Mouse (Mus musculus) embryonic facial prominence, embryonic 12.5 days (tissue): ENCODE results near the gene Fbxo42. TPM values are rescaled to one million over a fixed set of nuclear protein-coding genes. Genes with fewer than 3 reads are reported as not detected.

Experiments used
- ATAC-seq: fragments of 200-750 bp; cut with Nextera tagmentation; 2 replicates; pipeline ENCODE4 v1.8.0; 2017; ENCODE audit not compliant: insufficient number of reproducible peaks, insufficient read depth, low FRiP score, low TSS enrichment
- H3K27ac ChIP-seq: fragments of 300-500 bp; sonication (generic); 2 replicates; pipeline ENCODE4 v1.5.1; 2016; ENCODE audit warnings: mild to moderate bottlenecking
- H3K27me3 ChIP-seq: fragments of 300-500 bp; sonication (generic); 2 replicates; pipeline ENCODE4 v1.6.1; 2016; ENCODE audit warnings: mild to moderate bottlenecking, moderate library complexity
- H3K36me3 ChIP-seq: fragments of 300-500 bp; sonication (generic); 2 replicates; pipeline ENCODE4 v1.6.1; 2016; ENCODE audit warnings: mild to moderate bottlenecking
- H3K4me1 ChIP-seq: fragments of 300-500 bp; sonication (generic); 2 replicates; pipeline ENCODE4 v1.6.1; 2016
- H3K4me2 ChIP-seq: fragments of 300-500 bp; sonication (generic); replicated peaks from 2 replicates; pipeline ENCODE4 v1.6.1; 2016; ENCODE audit warnings: mild to moderate bottlenecking, moderate library complexity
- H3K4me3 ChIP-seq: fragments of 300-500 bp; sonication (generic); 2 replicates; pipeline ENCODE4 v1.5.1; 2016; ENCODE audit warnings: mild to moderate bottlenecking
- H3K9ac ChIP-seq: fragments of 300-500 bp; sonication (generic); 2 replicates; pipeline ENCODE4 v1.6.1; 2016; ENCODE audit warnings: mild to moderate bottlenecking, moderate library complexity
- H3K9me3 ChIP-seq: fragments of 300-500 bp; sonication (generic); 2 replicates; pipeline ENCODE4 v1.6.1; 2016; ENCODE audit warnings: mild to moderate bottlenecking, moderate library complexity
- WGBS: fragments of 180-500 bp; shearing (Covaris S2); methylation state at CpG from one replicate; pipeline ENCODE4 v1.1.7; 2016; 5-methylcytosine and 5-hydroxymethylcytosine counted together
- polyA plus RNA-seq: library from polyadenylated mRNA; unstranded; fragments of >200 nt; fragmentation: Nextera tagmentation; extraction: Ambion mirVana; gene quantifications from 2 replicates; pipeline ENCODE4 v1.2.1, GENCODE M21; 2016

Gene Fbxo42
- polyA plus RNA-seq, 1 experiment from 2014 or later, result 31.6 TPM

DNA sequence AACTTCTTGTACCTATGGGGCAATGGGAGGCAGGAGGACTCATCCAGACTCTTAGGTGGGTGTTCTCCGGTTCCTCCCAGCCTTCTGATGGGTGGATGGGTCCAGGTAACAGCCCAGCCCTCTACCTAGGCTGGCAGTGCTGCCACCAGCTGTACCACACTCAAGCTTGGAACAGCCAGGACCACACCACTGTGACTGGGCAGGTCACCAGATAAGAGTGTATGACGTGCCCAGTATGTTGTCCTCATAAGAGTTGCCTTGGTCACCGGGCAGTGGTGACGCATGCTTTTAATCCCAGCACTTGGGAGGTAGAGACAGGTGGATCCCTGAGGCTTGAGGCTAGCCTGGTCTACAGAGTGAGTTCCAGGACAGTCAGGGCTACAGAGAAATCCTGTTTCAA, 85.5 kb downstream of the Fbxo42 start:
- H3K4me2 ChIP-seq, result no peak overlapping the region
- no peaks in the 10 kb centered on the region for H3K9me3 ChIP-seq
- H3K27ac ChIP-seq, result no peak overlapping the region
- no peak overlapping the region for H3K9ac ChIP-seq
- peaks cover 14% of the 10 kb centered on the region for H3K27me3 ChIP-seq
- H3K36me3 ChIP-seq, result no peaks in the 10 kb centered on the region
- no peaks in the 10 kb centered on the region for H3K4me1 ChIP-seq
- WGBS, result 89% methylated on average over 4 of the region's 4 CpGs
- H3K4me3 ChIP-seq, result no peak overlapping the region
- ATAC-seq, result no peak

DNA sequence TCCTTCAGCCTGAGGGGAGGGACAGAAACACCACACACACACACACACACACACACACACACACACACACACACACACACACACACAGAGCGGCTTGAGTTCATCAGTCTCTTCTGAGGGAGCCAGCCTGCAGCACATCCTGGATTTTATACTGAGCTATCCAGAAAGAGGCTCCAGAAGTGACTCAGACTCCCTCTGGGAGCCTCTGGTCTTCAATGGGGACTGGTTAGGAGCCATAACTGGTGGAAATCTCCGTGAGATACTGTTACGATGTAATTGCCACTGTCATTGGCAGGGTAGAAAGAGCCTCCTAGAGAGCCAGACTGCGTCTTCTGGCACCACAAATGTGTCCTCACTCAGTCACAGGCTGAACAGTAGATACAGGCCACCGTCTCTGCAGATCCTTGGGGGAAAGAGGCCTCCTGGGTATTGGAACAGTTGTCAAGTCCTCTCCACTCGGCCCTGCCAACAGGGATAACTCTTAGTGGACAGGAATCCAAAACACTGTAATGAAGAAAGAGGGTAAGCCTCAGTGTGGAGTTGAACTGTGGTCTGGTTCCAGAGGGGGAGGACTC, 87.9 kb downstream of the Fbxo42 start:
- Histone ChIP-seq H3K4me2 (no peak overlapping the region), H3K9ac (no peak overlapping the region), H3K27me3 (peaks cover 32% of the 10 kb centered on the region), H3K4me3 (no peak overlapping the region), H3K27ac (no peak overlapping the region), H3K4me1 (peaks cover 18% of the 10 kb centered on the region), H3K36me3 (no peaks in the 10 kb centered on the region), H3K9me3 (no peaks in the 10 kb centered on the region)
- ATAC-seq, result no peak
- 74% methylated on average over 6 of the region's 6 CpGs for WGBS

DNA sequence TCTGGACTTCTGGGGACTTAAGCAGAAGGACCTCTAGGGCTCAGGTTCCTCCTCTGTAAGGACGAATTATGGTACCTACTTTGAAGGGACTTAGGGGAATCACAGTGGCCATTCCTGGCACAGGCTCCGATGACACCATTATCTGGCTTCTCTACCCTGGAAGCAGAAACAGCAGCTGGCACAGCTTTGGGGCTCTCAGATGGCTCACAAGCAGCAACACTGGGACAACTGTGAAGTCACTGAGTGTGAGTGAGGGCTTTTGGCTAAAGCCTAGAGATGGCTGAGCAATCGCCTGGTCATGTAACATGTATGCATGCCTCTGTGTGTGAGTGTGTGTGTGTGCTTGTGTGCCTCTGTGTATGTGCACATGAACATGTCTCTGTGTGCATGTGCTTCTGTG, 89.1 kb downstream of the Fbxo42 start:
- H3K9ac ChIP-seq, result no peak overlapping the region
- ATAC-seq, result no peak
- H3K4me3 ChIP-seq, result no peak overlapping the region
- 72% methylated on average over 3 of the region's 3 CpGs for WGBS
- peaks cover 44% of the 10 kb centered on the region for H3K27me3 ChIP-seq
- no peaks in the 10 kb centered on the region for H3K9me3 ChIP-seq
- no peak overlapping the region for H3K27ac ChIP-seq
- H3K4me2 ChIP-seq, result no peak overlapping the region
- no peaks in the 10 kb centered on the region for H3K36me3 ChIP-seq
- H3K4me1 ChIP-seq, result peaks cover 18% of the 10 kb centered on the region

GRCm38 (mm10) chr4:141238492-141239387, 91.0 kb downstream of the Fbxo42 start:
- Histone ChIP-seq H3K36me3 (no peaks in the 10 kb centered on the region), H3K9ac (peak overlapping the region; percentile 27; the same call in 1 of the 2 replicates), H3K4me1 (peaks cover 29% of the 10 kb centered on the region), H3K27me3 (peaks cover 63% of the 10 kb centered on the region), H3K4me2 (peak overlapping the region; percentile 71), H3K27ac (no peak overlapping the region), H3K4me3 (peak overlapping the region; percentile 39), H3K9me3 (no peaks in the 10 kb centered on the region)
- WGBS, result 6% methylated on average over 20 of the region's 20 CpGs
- ATAC-seq, result no peak

DNA sequence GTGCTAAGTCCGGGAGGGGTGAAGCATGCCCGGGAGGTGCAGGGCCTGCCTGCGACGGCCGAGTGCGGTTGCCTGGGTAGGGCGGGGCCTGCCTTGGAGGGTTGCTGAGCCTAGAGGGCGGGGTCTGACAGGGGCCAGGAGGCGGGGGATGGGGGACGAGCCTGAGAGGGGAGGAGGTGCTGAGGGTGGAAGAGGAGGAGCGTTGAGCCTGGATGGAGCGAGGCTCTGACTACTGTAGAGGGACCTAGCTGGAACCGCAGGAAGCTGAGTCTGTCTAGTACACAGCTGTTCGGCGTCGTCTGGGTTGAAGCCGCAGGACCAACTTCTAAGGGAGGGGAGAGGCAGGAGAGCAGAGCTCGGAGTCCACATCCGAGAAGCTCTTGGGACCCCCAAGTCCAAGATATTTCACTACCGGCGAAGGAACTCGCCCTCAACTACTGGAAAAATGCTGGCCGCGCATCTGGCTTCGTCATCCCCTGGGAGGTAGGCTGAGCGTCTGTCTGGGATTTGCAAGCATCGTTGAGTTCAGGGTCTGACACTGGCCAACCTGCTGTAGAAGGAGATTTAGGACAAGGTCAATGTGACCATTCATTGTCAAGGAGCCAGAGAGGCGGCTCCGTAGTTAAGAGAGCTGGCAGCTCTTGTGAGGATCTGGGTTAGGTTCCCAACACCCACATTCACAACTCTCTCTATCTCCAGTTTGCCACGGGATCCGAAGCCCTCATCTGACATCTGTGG, 91.8 kb downstream of the Fbxo42 start, which contains the start of gene Arhgef19:
TSS of gene Arhgef19 (plus strand) at position 112 of the 738 bp plus-strand sequence.
- peaks cover 71% of the 10 kb centered on the region for H3K27me3 ChIP-seq
- H3K9me3 ChIP-seq, result no peaks in the 10 kb centered on the region
- ATAC-seq, result peak; percentile 84
- H3K4me3 ChIP-seq, result peak within 1 kb of the TSS; percentile 39
- WGBS, result 2% methylated on average over 31 of the region's 31 CpGs
- H3K4me1 ChIP-seq, result peaks cover 31% of the 10 kb centered on the region
- H3K36me3 ChIP-seq, result no peaks in the 10 kb centered on the region
- H3K9ac ChIP-seq, result peak within 1 kb of the TSS; percentile 27; the same call in 1 of the 2 replicates
- peak within 1 kb of the TSS; percentile 71 for H3K4me2 ChIP-seq
- H3K27ac ChIP-seq, result 0 out of 2 replicates have a peak within 1 kb of the TSS, but pooled peaks have one; percentile 12

DNA sequence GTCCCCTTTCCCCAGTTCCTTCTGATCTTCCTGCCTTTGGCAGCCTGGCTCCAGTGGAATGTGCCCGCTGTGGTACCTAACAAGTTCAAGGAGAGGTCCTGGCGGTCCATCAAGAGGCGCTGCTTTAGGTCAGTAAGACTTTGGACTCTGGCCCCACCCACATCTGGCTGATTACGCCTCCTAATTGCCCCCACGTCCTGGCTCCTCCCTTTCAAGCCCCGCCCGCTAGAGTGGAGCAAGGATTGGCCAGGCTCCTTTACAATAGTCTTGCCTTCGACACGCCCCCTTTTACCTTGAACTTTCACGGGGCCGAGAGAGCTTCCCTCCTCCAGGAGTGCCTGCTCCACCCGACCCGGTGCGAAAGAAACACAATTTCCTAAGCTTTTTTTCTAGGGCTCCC, 92.9 kb downstream of the Fbxo42 start:
- 6% methylated on average over 14 of the region's 14 CpGs for WGBS
- no peak overlapping the region for H3K9ac ChIP-seq

GRCm38 (mm10) chr4:141241861-141242260, 94.1 kb downstream of the Fbxo42 start:
- Histone ChIP-seq H3K4me1 (peaks cover 50% of the 10 kb centered on the region), H3K9ac (no peak overlapping the region), H3K4me3 (0 out of 2 replicates have a peak overlapping the region, but pooled peaks have one; percentile 25), H3K27ac (peak overlapping the region; percentile 20; the same call in 1 of the 2 replicates), H3K36me3 (no peaks in the 10 kb centered on the region), H3K27me3 (peaks cover 90% of the 10 kb centered on the region), H3K9me3 (no peaks in the 10 kb centered on the region), H3K4me2 (peak overlapping the region; percentile 40)
- ATAC-seq, result no peak
- WGBS, result 30% methylated on average over 15 of the region's 15 CpGs

More for the DNA sequence above, 92.9 kb downstream of the Fbxo42 start:
- H3K27ac ChIP-seq, result no peak overlapping the region
- peaks cover 81% of the 10 kb centered on the region for H3K27me3 ChIP-seq
- no peak for ATAC-seq
- no peak overlapping the region for H3K4me3 ChIP-seq
- H3K4me1 ChIP-seq, result peaks cover 39% of the 10 kb centered on the region
- H3K9me3 ChIP-seq, result no peaks in the 10 kb centered on the region
- H3K36me3 ChIP-seq, result no peaks in the 10 kb centered on the region
- peak overlapping the region; percentile 71; the same call in 1 of the 2 replicates for H3K4me2 ChIP-seq

DNA sequence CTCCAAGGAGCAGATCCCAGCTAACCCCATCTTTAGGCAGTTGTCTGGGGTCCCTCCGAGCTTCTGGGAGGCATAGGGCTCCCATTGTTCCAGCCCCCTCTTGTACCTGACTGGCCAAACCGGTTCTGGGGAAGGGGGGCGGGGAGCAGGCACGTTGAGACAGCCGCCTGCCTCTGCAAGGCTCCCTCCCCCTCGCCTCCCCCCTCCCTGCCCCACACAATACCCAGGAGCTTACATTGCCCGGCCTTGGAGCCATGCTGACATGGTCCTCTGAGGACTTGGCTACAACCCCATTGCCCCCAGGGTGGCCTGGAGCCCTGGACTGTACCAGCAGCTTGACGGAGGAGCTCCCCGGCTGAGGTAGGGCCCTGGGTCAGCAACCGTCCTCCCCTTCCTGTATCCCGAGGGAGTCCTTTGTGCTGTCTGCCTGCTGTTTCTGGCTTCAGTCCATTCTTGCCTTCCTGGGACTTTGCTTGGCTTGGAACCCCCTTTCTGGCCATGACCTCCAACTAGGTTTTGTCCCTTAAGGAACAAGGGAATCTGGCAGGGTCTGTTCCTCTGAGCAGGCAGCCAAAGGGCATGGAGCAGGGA, 95.0 kb downstream of the Fbxo42 start:
- Histone ChIP-seq H3K4me2 (peak overlapping the region; percentile 40), H3K9me3 (no peaks in the 10 kb centered on the region), H3K27me3 (peaks cover 92% of the 10 kb centered on the region), H3K36me3 (no peaks in the 10 kb centered on the region), H3K27ac (peak overlapping the region; percentile 52; the same call in 1 of the 2 replicates), H3K4me3 (peak overlapping the region; percentile 25), H3K9ac (peak overlapping the region; percentile 42), H3K4me1 (peaks cover 58% of the 10 kb centered on the region)
- 5% methylated on average over 7 of the region's 11 CpGs for WGBS
- peak; percentile 18; the same call in 1 of the 2 replicates for ATAC-seq

- peaks cover 92% of the 10 kb centered on the region for H3K27me3 ChIP-seq
- no peaks in the 10 kb centered on the region for H3K36me3 ChIP-seq
- 61% methylated on average over 5 of the region's 5 CpGs for WGBS
- H3K9ac ChIP-seq, result no peak overlapping the region
- H3K9me3 ChIP-seq, result no peaks in the 10 kb centered on the region
- no peak overlapping the region for H3K27ac ChIP-seq
- H3K4me1 ChIP-seq, result peaks cover 63% of the 10 kb centered on the region
- peak overlapping the region; percentile 25 for H3K4me3 ChIP-seq
- ATAC-seq, result no peak
- peak overlapping the region; percentile 40 for H3K4me2 ChIP-seq
Observed at GRCm38 (mm10) chr4:141243636-141244035, 95.9 kb downstream of the Fbxo42 start.

DNA sequence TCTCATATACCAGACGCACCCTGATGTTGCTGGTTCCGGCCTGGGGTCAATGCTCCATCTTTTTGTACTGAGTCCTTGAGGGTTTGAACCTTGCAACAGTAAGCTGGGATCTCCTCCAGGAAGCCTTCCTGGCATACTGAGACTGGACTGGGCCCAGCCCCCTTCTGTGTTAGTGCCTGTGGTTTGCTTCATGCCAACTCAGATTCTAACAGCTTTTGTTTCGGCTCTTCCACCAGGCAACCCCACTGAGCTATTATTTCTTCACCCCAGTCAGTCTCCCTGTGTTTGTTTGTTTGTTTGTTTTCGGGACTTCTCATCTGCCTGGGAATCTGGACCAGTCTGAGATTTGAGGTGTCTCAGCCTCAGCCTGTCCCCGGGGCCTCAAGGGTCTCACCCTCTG, 96.7 kb downstream of the Fbxo42 start:
- H3K9ac ChIP-seq, result peak overlapping the region; percentile 54; the same call in 1 of the 2 replicates
- H3K9me3 ChIP-seq, result no peaks in the 10 kb centered on the region
- ATAC-seq, result no peak
- H3K27me3 ChIP-seq, result peaks cover 93% of the 10 kb centered on the region
- no peaks in the 10 kb centered on the region for H3K36me3 ChIP-seq
- whole genome bisulfite sequencing, result 44% methylated on average over 5 of the region's 5 CpGs
- H3K4me2 ChIP-seq, result peak overlapping the region; percentile 40
- H3K27ac ChIP-seq, result peak overlapping the region; percentile 64; the same call in 1 of the 2 replicates
- peak overlapping the region; percentile 25 for H3K4me3 ChIP-seq
- peaks cover 56% of the 10 kb centered on the region for H3K4me1 ChIP-seq

DNA sequence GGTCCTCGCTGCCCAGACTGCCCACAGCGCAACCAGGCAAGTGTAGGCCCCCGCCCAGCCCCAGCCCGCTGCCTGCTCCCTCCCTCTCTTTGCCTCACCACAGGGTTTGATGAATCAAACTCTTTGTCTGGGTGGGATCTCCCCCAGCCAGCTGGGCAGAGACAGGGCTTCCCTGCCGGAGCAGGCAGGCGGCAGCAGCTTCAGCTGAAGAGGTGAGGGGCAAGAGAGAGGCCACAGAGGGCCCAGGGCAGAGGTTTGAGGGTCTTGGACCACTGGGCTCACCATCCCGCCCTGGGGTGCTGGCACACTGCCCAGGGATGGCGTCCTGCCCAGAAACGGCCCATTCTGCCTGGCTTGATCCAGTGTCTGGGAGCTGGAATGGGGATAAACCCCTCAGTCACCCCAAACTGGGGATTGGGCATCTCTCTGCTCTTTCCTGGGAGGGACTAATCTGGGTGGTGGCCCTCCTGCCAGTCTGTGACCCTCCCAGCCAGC, 97.3 kb downstream of the Fbxo42 start:
- no peak for ATAC-seq
- Histone ChIP-seq H3K27ac (peak overlapping the region; percentile 64), H3K4me3 (peak overlapping the region; percentile 25), H3K4me1 (peaks cover 50% of the 10 kb centered on the region), H3K9ac (peak overlapping the region; percentile 54), H3K36me3 (no peaks in the 10 kb centered on the region), H3K27me3 (peaks cover 94% of the 10 kb centered on the region), H3K4me2 (peak overlapping the region; percentile 40), H3K9me3 (no peaks in the 10 kb centered on the region)
- WGBS, result 15% methylated on average over 9 of the region's 9 CpGs
